In the genomic region with DNA sequence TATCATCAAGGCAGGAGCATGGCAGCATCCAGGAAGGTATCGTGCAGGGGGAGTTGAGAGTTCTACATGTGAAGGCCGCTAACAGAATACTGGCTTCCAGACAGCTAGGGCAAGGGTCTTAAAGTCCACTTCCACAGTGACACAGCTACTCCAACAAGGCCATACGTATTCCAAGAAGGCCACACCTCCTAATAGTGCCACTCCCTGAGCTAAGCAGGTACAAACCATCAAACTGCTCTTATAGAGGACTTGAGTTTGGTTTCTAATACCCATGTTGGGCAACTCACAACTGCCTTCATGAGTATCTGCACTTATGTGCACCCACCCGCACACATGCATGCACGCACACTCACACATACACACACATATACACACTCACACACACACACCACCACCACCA, we compare ENCODE assay signal across 23 mouse cellular contexts. TPM values are rescaled to one million over a fixed set of nuclear protein-coding genes. Genes with fewer than 3 reads are reported as not detected.
DNase-seq lines count a peak whose midpoint lies in the region; ATAC-seq and TF ChIP-seq lines count a peak whose summit lies in the region.
"Had no signal": no experiment of that assay in that cellular context is flagged by ENCODE, and none has a peak within 500 bp of the region (broad histone marks: within the 10 kb centered on the region; RNA-seq: fewer than 3 reads in every experiment).

No protein-coding gene starts in this region.

- TF ChIP-seq POLR2A in heart, adult 2 months (IDR thresholded peaks at IDR 0.05; ENCODE audit: insufficient read depth, low read depth, low read length) = no peak

- peak; percentile 72 for DNase-seq in heart, adult 11 months
- DNase-seq in heart, adult 2 months = no peak
- no peak for DNase-seq in stomach, postnatal 0 days (ENCODE audit: low spot score)
- DNase-seq: adrenal gland, adult 8-10 months; adrenal gland, postnatal 14 days; adrenal gland, postnatal 36 days; B cell, adult 2 months; cerebellum, adult 11-12 months; cerebellum, adult 2 months; cerebellum, adult 9-10 months; cerebellum, postnatal 10 days; cerebellum, postnatal 25 days had no signal

- H3K36me3 ChIP-seq in heart, adult 2 months (ENCODE audit: control insufficient read depth, insufficient read depth, low read length) = no peaks in the 10 kb centered on the region
- H3K36me3 ChIP-seq in intestine, postnatal 0 days (ENCODE audit: control insufficient read depth, insufficient read depth) = peaks cover 21% of the 10 kb centered on the region; the same call in 1 of the 2 replicates
- H3K36me3 ChIP-seq in stomach, postnatal 0 days (ENCODE audit: control insufficient read depth, insufficient read depth, low read length) = no peaks in the 10 kb centered on the region
- no peaks in the 10 kb centered on the region for H3K36me3 ChIP-seq in forebrain, embryonic 16.5 days (ENCODE audit: control insufficient read depth, insufficient read depth)
- H3K36me3 ChIP-seq: embryonic facial prominence, embryonic 10.5 days; embryonic facial prominence, embryonic 12.5 days; forebrain, embryonic 15.5 days; G1E had no signal

- peak; percentile 65 for ATAC-seq in intestine, postnatal 0 days
- peak; percentile 45; the same call in 1 of the 2 replicates for ATAC-seq in stomach, postnatal 0 days (ENCODE audit: low FRiP score, low TSS enrichment)
- no peak for ATAC-seq in forebrain, embryonic 16.5 days
- ATAC-seq: activated CD4-positive, CD25-positive, alpha-beta regulatory T cell, adult 4 months; CD4-positive, CD25-positive, alpha-beta regulatory T cell, adult 4 months; forebrain, embryonic 13.5 days; forebrain, embryonic 15.5 days; Patski had no signal

- no peak overlapping the region for H3K4me3 ChIP-seq in heart, adult 2 months
- H3K4me3 ChIP-seq in intestine, postnatal 0 days (ENCODE audit: low read depth, low read length) = peak overlapping the region; percentile 49
- H3K4me3 ChIP-seq in stomach, postnatal 0 days (ENCODE audit: low read depth, low read length) = no peak overlapping the region
- no peak overlapping the region for H3K4me3 ChIP-seq in forebrain, embryonic 16.5 days (replicated peaks; ENCODE audit: low read length)
- H3K4me3 ChIP-seq: embryonic facial prominence, embryonic 10.5 days; embryonic facial prominence, embryonic 12.5 days; forebrain, embryonic 13.5 days; forebrain, embryonic 15.5 days had no signal

- H3K4me2 ChIP-seq in intestine, postnatal 0 days (replicated peaks; ENCODE audit: low read depth) = peak overlapping the region; percentile 60
- H3K4me2 ChIP-seq in stomach, postnatal 0 days (replicated peaks; ENCODE audit: low read depth) = no peak overlapping the region
- no peak overlapping the region for H3K4me2 ChIP-seq in forebrain, embryonic 16.5 days (ENCODE audit: low read length)
- H3K4me2 ChIP-seq: embryonic facial prominence, embryonic 12.5 days; forebrain, embryonic 13.5 days; forebrain, embryonic 15.5 days had no signal

- no peak overlapping the region for H3K27ac ChIP-seq in heart, adult 2 months
- 0 out of 2 replicates have a peak overlapping the region, but pooled peaks have one; percentile 98 for H3K27ac ChIP-seq in intestine, postnatal 0 days (ENCODE audit: low read depth, low read length)
- H3K27ac ChIP-seq in stomach, postnatal 0 days (replicated peaks) = no peak overlapping the region
- no peak overlapping the region for H3K27ac ChIP-seq in forebrain, embryonic 16.5 days (ENCODE audit: low read length)
- H3K27ac ChIP-seq: embryonic facial prominence, embryonic 10.5 days; embryonic facial prominence, embryonic 12.5 days; forebrain, embryonic 13.5 days; forebrain, embryonic 15.5 days had no signal

- no peaks in the 10 kb centered on the region for H3K27me3 ChIP-seq in heart, adult 2 months (ENCODE audit: control insufficient read depth, insufficient read depth, low read length)
- H3K27me3 ChIP-seq in intestine, postnatal 0 days (replicated peaks; ENCODE audit: control insufficient read depth, insufficient read depth, low read length) = no peaks in the 10 kb centered on the region
- no peaks in the 10 kb centered on the region for H3K27me3 ChIP-seq in stomach, postnatal 0 days (ENCODE audit: control insufficient read depth, insufficient read depth, low read length)
- no peaks in the 10 kb centered on the region for H3K27me3 ChIP-seq in forebrain, embryonic 16.5 days (replicated peaks; ENCODE audit: control insufficient read depth, insufficient read depth, low read length)
- H3K27me3 ChIP-seq: CH12.LX; embryonic facial prominence, embryonic 12.5 days; forebrain, embryonic 13.5 days; forebrain, embryonic 15.5 days; Patski had no signal

- no peaks in the 10 kb centered on the region for H3K9me3 ChIP-seq in intestine, postnatal 0 days (ENCODE audit: control insufficient read depth)
- H3K9me3 ChIP-seq in stomach, postnatal 0 days (ENCODE audit: control insufficient read depth, low read length) = no peaks in the 10 kb centered on the region
- H3K9me3 ChIP-seq in forebrain, embryonic 16.5 days (ENCODE audit: control insufficient read depth, low read length) = no peaks in the 10 kb centered on the region
- H3K9me3 ChIP-seq: embryonic facial prominence, embryonic 10.5 days; embryonic facial prominence, embryonic 12.5 days; forebrain, embryonic 13.5 days; forebrain, embryonic 15.5 days; G1E had no signal

- no peak for TF ChIP-seq EP300 in heart, adult 2 months (IDR thresholded peaks at IDR 0.05; ENCODE audit: insufficient read depth, low read depth, low read length)
- TF ChIP-seq EP300 in stomach, postnatal 0 days (optimal IDR thresholded peaks at IDR 0.05) = no peak

- no peak overlapping the region for H3K9ac ChIP-seq in heart, adult 2 months (ENCODE audit: low read depth, low read length)
- H3K9ac ChIP-seq in intestine, postnatal 0 days (ENCODE audit: low read depth, low read length) = no peak overlapping the region
- H3K9ac ChIP-seq in stomach, postnatal 0 days (ENCODE audit: low read length) = no peak overlapping the region
- no peak overlapping the region for H3K9ac ChIP-seq in forebrain, embryonic 16.5 days (replicated peaks; ENCODE audit: low read depth, low read length)
- H3K9ac ChIP-seq: embryonic facial prominence, embryonic 12.5 days; forebrain, embryonic 13.5 days; forebrain, embryonic 15.5 days had no signal

- intact Hi-C loops in heart, adult 2 months (cut with DNase I) = no loop called here

- H3K4me1 ChIP-seq in heart, adult 2 months (ENCODE audit: control insufficient read depth, insufficient read depth, low read length) = no peaks in the 10 kb centered on the region
- H3K4me1 ChIP-seq in intestine, postnatal 0 days (replicated peaks; ENCODE audit: control insufficient read depth, insufficient read depth, low read length) = no peaks in the 10 kb centered on the region
- H3K4me1 ChIP-seq in stomach, postnatal 0 days (replicated peaks; ENCODE audit: control insufficient read depth, insufficient read depth) = no peaks in the 10 kb centered on the region
- H3K4me1 ChIP-seq in forebrain, embryonic 16.5 days (replicated peaks; ENCODE audit: control insufficient read depth, insufficient read depth, low read length) = no peaks in the 10 kb centered on the region
- H3K4me1 ChIP-seq: embryonic facial prominence, embryonic 10.5 days; embryonic facial prominence, embryonic 12.5 days; forebrain, embryonic 13.5 days; forebrain, embryonic 15.5 days had no signal

- no peaks in the 10 kb centered on the region for H3K79me2 ChIP-seq in heart, adult 2 months (replicated peaks; ENCODE audit: control insufficient read depth, insufficient read depth, low read length)

- no peak for TF ChIP-seq CTCF in heart, adult 2 months (IDR thresholded peaks at IDR 0.05)
- no peak for TF ChIP-seq CTCF in intestine, postnatal 0 days (IDR thresholded peaks at IDR 0.05; ENCODE audit: low read depth)
- no peak for TF ChIP-seq CTCF in stomach, postnatal 0 days (IDR thresholded peaks at IDR 0.05; ENCODE audit: low read depth)

- 91% methylated on average over 5 of the region's 5 CpGs for WGBS in heart, adult 2 months
- WGBS in intestine, postnatal 0 days = 67% methylated on average over 5 of the region's 5 CpGs
- WGBS in stomach, postnatal 0 days = 91% methylated on average over 5 of the region's 5 CpGs
- 95% methylated on average over 5 of the region's 5 CpGs for WGBS in forebrain, embryonic 16.5 days

RNA-seq across cellular contexts. Expression of a gene that starts 2.1 kb away (rescaled TPM):
- total RNA-seq in heart, adult 2 months (2021) = under 1 TPM; 0.27 to 0.39 TPM
- polyA plus RNA-seq in heart, adult 2 months (2012; rRNA removed) = 0.12 and 0.23 TPM in 2 replicates
- polyA plus RNA-seq in intestine, postnatal 0 days (2015; fragmentation: Nextera tagmentation; extraction: Ambion mirVana) = 15.0 and 16.7 TPM in 2 replicates
- 5.4 and 5.5 TPM in 2 replicates for polyA plus RNA-seq in stomach, postnatal 0 days (2015; fragmentation: Nextera tagmentation; extraction: Ambion mirVana)
- 0.25 and 0.27 TPM in 2 replicates for polyA plus RNA-seq in forebrain, embryonic 16.5 days (2015; fragmentation: Nextera tagmentation; extraction: Ambion mirVana)

RNA-seq across cellular contexts. Expression of a gene that starts 32.5 kb away (rescaled TPM):
- total RNA-seq in heart, adult 2 months (2021) = 10 to 100 TPM; 65.9 to 71.1 TPM
- polyA plus RNA-seq in heart, adult 2 months (2012; rRNA removed) = 14.6 and 30.2 TPM in 2 replicates
- polyA plus RNA-seq in intestine, postnatal 0 days (2015; fragmentation: Nextera tagmentation; extraction: Ambion mirVana) = 77.1 and 82.8 TPM in 2 replicates
- polyA plus RNA-seq in stomach, postnatal 0 days (2015; fragmentation: Nextera tagmentation; extraction: Ambion mirVana) = 80.2 and 88.8 TPM in 2 replicates
- 50.4 and 62.0 TPM in 2 replicates for polyA plus RNA-seq in forebrain, embryonic 16.5 days (2015; fragmentation: Nextera tagmentation; extraction: Ambion mirVana)
